Mouse (Mus musculus) CH12.LX (cell line): ENCODE measurements around the gene Mex3d. TPM values are rescaled to one million over a fixed set of nuclear protein-coding genes. Genes with fewer than 3 reads are reported as not detected.

ENCODE experiments used
- DNase-seq: peaks from one replicate; pipeline ENCODE4 v3.0.0-alpha.2; 2013; ENCODE audit errors: extremely low read depth
- H3K27ac ChIP-seq: 2 replicates; pipeline ENCODE4 v1.5.1; 2012; ENCODE audit warnings: low read depth, mild to moderate bottlenecking, control low read depth, moderate library complexity; ENCODE audit not compliant: insufficient read depth
- H3K27me3 ChIP-seq: replicated peaks from 2 replicates; pipeline ENCODE3; 2012; ENCODE audit warnings: inconsistent platforms
- H3K36me3 ChIP-seq, 2 experiments: replicated peaks in 1 of 2; 2 replicates each; pipeline versions ENCODE3 to v1.6.1; 2012; ENCODE audit warnings: inconsistent platforms in 1 of 2, low read length in 1 of 2, mild to moderate bottlenecking in 1 of 2, mixed read lengths in 1 of 2, moderate library complexity in 1 of 2; ENCODE audit not compliant: control insufficient read depth in 1 of 2, insufficient read depth in 1 of 2
- H3K4me1 ChIP-seq, 2 experiments: 2 replicates each; pipeline ENCODE4 v1.6.1; 2012; ENCODE audit warnings: inconsistent platforms in 1 of 2, moderate library complexity in 1 of 2; ENCODE audit not compliant: insufficient read depth in 2 of 2, control insufficient read depth in 1 of 2
- H3K4me2 ChIP-seq: 2 replicates; pipeline ENCODE4 v1.6.1; 2012; ENCODE audit warnings: low read depth, mild to moderate bottlenecking, control low read depth; ENCODE audit not compliant: poor library complexity, insufficient read depth, severe bottlenecking
- H3K4me3 ChIP-seq, 3 experiments: fragments of 150-350 bp in 1 of 3; sonication (generic) in 1 of 3; replicated peaks in 1 of 3; 2 replicates each; pipeline versions ENCODE3 to v1.5.1; 2011 to 2012; ENCODE audit warnings: low read depth in 2 of 3, low read length in 2 of 3, mild to moderate bottlenecking in 2 of 3, moderate library complexity in 2 of 3, control low read depth in 1 of 3, improper control_type of control experiment in 1 of 3, inconsistent platforms in 1 of 3, mixed read lengths in 1 of 3; ENCODE audit not compliant: poor library complexity in 1 of 3
- H3K79me2 ChIP-seq: replicated peaks from 2 replicates; pipeline ENCODE4 v1.6.1; 2012; ENCODE audit warnings: mild to moderate bottlenecking, moderate library complexity; ENCODE audit not compliant: control insufficient read depth, poor library complexity, insufficient read depth, severe bottlenecking; ENCODE audit errors: extremely low read depth
- H3K9ac ChIP-seq: 2 replicates; pipeline ENCODE4 v1.6.1; 2012; ENCODE audit warnings: low read depth, mild to moderate bottlenecking, control low read depth, moderate library complexity; ENCODE audit not compliant: insufficient read depth
- H3K9me3 ChIP-seq: replicated peaks from 2 replicates; pipeline ENCODE3; 2012; ENCODE audit warnings: low read length, inconsistent platforms, mixed read lengths
- BHLHE40 ChIP-seq: IDR thresholded peaks from 2 replicates; pipeline ENCODE4 v1.6.1; 2011; ENCODE audit warnings: mild to moderate bottlenecking, low read depth, low read length, improper control_type of control experiment
- CHD1 ChIP-seq: IDR thresholded peaks from 2 replicates; pipeline ENCODE4 v1.6.1; 2012; ENCODE audit warnings: low read depth, low read length, improper control_type of control experiment, inconsistent platforms
- CHD2 ChIP-seq: IDR thresholded peaks from 2 replicates; pipeline ENCODE4 v1.6.1; 2011; ENCODE audit warnings: low read length, improper control_type of control experiment
- E2F4 ChIP-seq: IDR thresholded peaks from 2 replicates; pipeline ENCODE4 v1.6.1; 2011; ENCODE audit warnings: low read depth, low read length, improper control_type of control experiment; ENCODE audit not compliant: insufficient replicate concordance
- ELF1 ChIP-seq: IDR thresholded peaks from 2 replicates; pipeline ENCODE4 v1.6.1; 2014; ENCODE audit warnings: low read depth, mild to moderate bottlenecking, inconsistent platforms, low read length, improper control_type of control experiment
- ETS1 ChIP-seq: conservative IDR thresholded peaks from 2 replicates; pipeline ENCODE4 v1.6.1; 2012; ENCODE audit warnings: low read depth, mild to moderate bottlenecking, inconsistent platforms, low read length, improper control_type of control experiment, moderate library complexity
- GABPA ChIP-seq: IDR thresholded peaks from 2 replicates; pipeline ENCODE4 v1.6.1; 2012; ENCODE audit warnings: low read depth, low read length, improper control_type of control experiment, inconsistent platforms; ENCODE audit not compliant: insufficient replicate concordance
- IRF4 ChIP-seq: IDR thresholded peaks from 2 replicates; pipeline ENCODE4 v1.6.1; 2014; ENCODE audit warnings: low read depth, mild to moderate bottlenecking, inconsistent platforms, low read length, improper control_type of control experiment
- JUN ChIP-seq: IDR thresholded peaks from 2 replicates; pipeline ENCODE4 v1.6.1; 2011; ENCODE audit warnings: low read depth, mild to moderate bottlenecking, low read length, improper control_type of control experiment, moderate library complexity; ENCODE audit not compliant: insufficient read depth
- MAX ChIP-seq: IDR thresholded peaks from 2 replicates; pipeline ENCODE4 v1.6.1; 2011; ENCODE audit warnings: low read length, improper control_type of control experiment
- MEF2A ChIP-seq: IDR thresholded peaks from 2 replicates; pipeline ENCODE4 v1.6.1; 2014; ENCODE audit warnings: low read depth, mild to moderate bottlenecking, inconsistent platforms, low read length, improper control_type of control experiment, borderline replicate concordance
- MXI1 ChIP-seq: IDR thresholded peaks from 2 replicates; pipeline ENCODE4 v1.6.1; 2011; ENCODE audit warnings: mild to moderate bottlenecking, low read depth, low read length, improper control_type of control experiment
- NRF1 ChIP-seq: IDR thresholded peaks from 2 replicates; pipeline ENCODE4 v1.6.1; 2014; ENCODE audit warnings: low read depth, mild to moderate bottlenecking, inconsistent platforms, low read length, improper control_type of control experiment, moderate library complexity
- POLR2AphosphoS2 ChIP-seq: IDR thresholded peaks from 2 replicates; pipeline ENCODE4 v1.6.1; 2011; ENCODE audit warnings: low read depth, low read length, improper control_type of control experiment
- RAD21 ChIP-seq: IDR thresholded peaks from 2 replicates; pipeline ENCODE4 v1.6.1; 2011; ENCODE audit warnings: low read depth, mild to moderate bottlenecking, low read length, improper control_type of control experiment, moderate library complexity
- RCOR1 ChIP-seq: conservative IDR thresholded peaks from 2 replicates; pipeline ENCODE4 v1.6.1; 2012; ENCODE audit warnings: low read depth, mild to moderate bottlenecking, inconsistent platforms, low read length, improper control_type of control experiment
- TBP ChIP-seq: conservative IDR thresholded peaks from 2 replicates; pipeline ENCODE4 v1.6.1; 2011; ENCODE audit warnings: low read depth, low read length, improper control_type of control experiment
- UBTF ChIP-seq: IDR thresholded peaks from 2 replicates; pipeline ENCODE4 v1.6.1; 2012; ENCODE audit warnings: low read depth, mild to moderate bottlenecking, inconsistent platforms, low read length, improper control_type of control experiment, moderate library complexity
- USF2 ChIP-seq: conservative IDR thresholded peaks from 2 replicates; pipeline ENCODE4 v1.6.1; 2011; ENCODE audit warnings: low read depth, low read length, improper control_type of control experiment
- ZC3H11A ChIP-seq: IDR thresholded peaks from 2 replicates; pipeline ENCODE4 v1.6.1; 2012; ENCODE audit warnings: low read depth, mild to moderate bottlenecking, inconsistent platforms, low read length, improper control_type of control experiment
- ZNF384 ChIP-seq: IDR thresholded peaks from 2 replicates; pipeline ENCODE4 v1.6.1; 2012; ENCODE audit warnings: low read depth, low read length, improper control_type of control experiment, inconsistent platforms
- dilution Hi-C: fragments of 300-500 bp; cut with MboI; formaldehyde crosslinking; loops from 2 replicates; pipeline ENCODE4 v1.14.3; 2020; ENCODE audit warnings: low sequenced_read_pairs; ENCODE audit not compliant: extremely low pct_unique_long_range_greater_than_20kb, extremely low pct_ligation_motif_present
- in situ Hi-C: fragments of 300-500 bp; cut with MboI; formaldehyde crosslinking; loops from 3 replicates; pipeline ENCODE4 v1.14.3; 2019; ENCODE audit warnings: low sequenced_read_pairs, low pct_ligation_motif_present, low pct_unique_long_range_greater_than_20kb, mixed read lengths
- polyA plus RNA-seq: library from polyadenylated mRNA; unstranded; fragments of >175 nt; gene quantifications from 2 replicates; pipeline ENCODE4 v1.2.1, GENCODE M21; 2012; ENCODE audit warnings: low read depth; ENCODE audit not compliant: insufficient read length
- total RNA-seq, 2 experiments: library from RNA; depleted of rRNA; stranded (reverse); fragments of 300-350 nt in 1 of 2; fragments of >200 nt in 1 of 2; gene quantifications; 2 replicates each; pipeline ENCODE4 v1.2.3; 2012 to 2014

The Mex3d gene
- total and polyA plus RNA-seq, 3 experiments, result 5.9 to 8.5 (median 6.6) TPM

DNA sequence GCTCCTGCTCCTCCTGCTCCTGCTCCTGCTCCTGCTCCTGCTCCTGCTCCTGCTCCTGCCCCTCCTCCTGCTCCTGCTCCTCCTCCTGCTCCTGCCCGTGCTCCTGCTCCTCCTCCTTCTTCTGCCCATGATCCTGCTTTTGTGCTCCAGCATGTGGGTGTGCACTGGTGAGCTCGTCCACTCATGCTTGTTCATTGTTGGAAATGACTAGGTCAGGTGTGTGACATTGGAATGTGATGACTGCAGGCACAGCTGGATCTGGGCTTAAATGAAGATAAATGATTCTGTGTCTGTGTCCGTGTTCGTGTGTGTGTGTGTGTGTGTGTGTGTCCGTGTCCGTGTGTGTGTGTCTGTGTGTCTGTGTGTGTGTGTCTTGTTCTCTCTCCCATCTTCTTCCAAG is 19.1 kb downstream of the Mex3d start:
- Histone ChIP-seq H3K4me1 (peaks cover 6 to 15% of the 10 kb centered on the region in 2 experiments), H3K79me2 (no peaks in the 10 kb centered on the region), H3K27me3 (peaks cover 56% of the 10 kb centered on the region), H3K9me3 (peaks cover 7% of the 10 kb centered on the region), H3K27ac (no peak overlapping the region), H3K4me3 (no peak overlapping the region), H3K36me3 (no peaks in the 10 kb centered on the region), H3K9ac (no peak overlapping the region), H3K4me2 (no peak overlapping the region)
- no peak for TF ChIP-seq CHD2
- no peak for TF ChIP-seq ELF1
- no peak for TF ChIP-seq MAX
- no peak for TF ChIP-seq ZC3H11A
- TF ChIP-seq UBTF, result no peak
- no peak for TF ChIP-seq RAD21
- TF ChIP-seq CHD1, result no peak
- TF ChIP-seq NRF1, result no peak
- no peak for TF ChIP-seq POLR2AphosphoS2
- TF ChIP-seq ETS1, result no peak
- TF ChIP-seq USF2, result no peak
- no peak for TF ChIP-seq MXI1
- DNase-seq, result no peak
- in situ Hi-C loops, result no loop called here
- dilution Hi-C loops, result no loop called here

- TF ChIP-seq ZNF384 (no peak), MEF2A (no peak), IRF4 (no peak), CHD2 (no peak), GABPA (no peak), JUN (no peak), CHD1 (no peak), USF2 (no peak), BHLHE40 (no peak), RCOR1 (no peak), MAX (no peak), ZC3H11A (no peak), TBP (no peak), E2F4 (no peak)
- Histone ChIP-seq H3K9me3 (peaks cover 9% of the 10 kb centered on the region), H3K4me2 (no peak overlapping the region), H3K9ac (no peak overlapping the region), H3K36me3 (no peaks in the 10 kb centered on the region), H3K27me3 (peaks cover 59% of the 10 kb centered on the region), H3K4me1 (peaks cover 6 to 15% of the 10 kb centered on the region in 2 experiments), H3K79me2 (no peaks in the 10 kb centered on the region), H3K4me3 (no peak overlapping the region), H3K27ac (no peak overlapping the region)
- no peak for DNase-seq
- dilution Hi-C loops (no loop called here), in situ Hi-C loops (no loop called here)
Observed at GRCm38 (mm10) chr10:80367954-80368353, 19.5 kb downstream of the Mex3d start.
